Mouse (Mus musculus): ENCODE measurements at regions not wholly inside any gene's neighbourhood (a gene's known extent, or its start where the extent isn't known, plus 50 kb on each side); places are given as distances from the start of the nearest gene placed in this dataset.

DNA sequence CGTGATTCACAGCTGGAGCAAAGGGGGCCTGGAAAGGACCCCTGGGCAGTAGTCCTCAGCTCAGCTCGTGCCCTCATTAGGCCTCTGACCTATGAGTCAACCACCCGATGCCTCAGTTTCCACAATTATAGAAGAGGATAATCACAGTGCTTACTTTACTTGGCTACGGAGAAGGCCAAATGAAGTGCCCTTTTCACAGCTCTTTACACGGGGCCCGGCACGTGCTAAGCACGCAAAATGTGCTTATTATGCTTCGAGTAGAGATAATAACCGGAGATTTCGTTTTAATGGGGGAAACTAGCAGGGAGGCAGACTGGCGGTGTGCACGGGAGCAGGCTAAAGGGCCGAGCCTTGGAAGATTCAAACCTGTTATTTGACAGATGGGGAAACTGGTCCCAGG, 102.4 kb upstream of the Jun start:
- no peak for DNase-seq (ENCODE audit: low spot score)

DNA sequence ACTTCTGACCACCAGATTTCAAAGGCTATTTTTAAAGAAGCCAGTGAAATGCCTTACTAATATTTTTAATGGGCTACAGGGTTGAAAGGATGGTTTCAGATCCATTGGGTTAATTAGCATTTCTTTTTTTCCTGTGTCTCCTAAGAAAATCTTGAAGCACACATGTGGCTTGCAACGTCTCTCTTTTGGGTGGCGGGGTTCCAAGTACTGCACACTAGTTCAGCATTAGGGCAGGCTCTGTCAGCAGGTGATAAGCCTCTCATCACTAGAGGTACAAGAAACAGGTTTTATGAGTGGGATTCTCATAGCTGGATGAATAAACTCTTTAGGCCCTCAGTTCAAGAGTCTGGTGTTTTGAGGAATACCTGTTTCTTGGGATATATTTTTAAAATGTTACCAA, 103.2 kb upstream of the Jun start:
- DNase-seq (ENCODE audit: low spot score), result no peak

GRCm38 (mm10) chr4:95155796-95156195, 103.8 kb upstream of the Jun start:
- no peak for DNase-seq (ENCODE audit: low spot score)

DNA sequence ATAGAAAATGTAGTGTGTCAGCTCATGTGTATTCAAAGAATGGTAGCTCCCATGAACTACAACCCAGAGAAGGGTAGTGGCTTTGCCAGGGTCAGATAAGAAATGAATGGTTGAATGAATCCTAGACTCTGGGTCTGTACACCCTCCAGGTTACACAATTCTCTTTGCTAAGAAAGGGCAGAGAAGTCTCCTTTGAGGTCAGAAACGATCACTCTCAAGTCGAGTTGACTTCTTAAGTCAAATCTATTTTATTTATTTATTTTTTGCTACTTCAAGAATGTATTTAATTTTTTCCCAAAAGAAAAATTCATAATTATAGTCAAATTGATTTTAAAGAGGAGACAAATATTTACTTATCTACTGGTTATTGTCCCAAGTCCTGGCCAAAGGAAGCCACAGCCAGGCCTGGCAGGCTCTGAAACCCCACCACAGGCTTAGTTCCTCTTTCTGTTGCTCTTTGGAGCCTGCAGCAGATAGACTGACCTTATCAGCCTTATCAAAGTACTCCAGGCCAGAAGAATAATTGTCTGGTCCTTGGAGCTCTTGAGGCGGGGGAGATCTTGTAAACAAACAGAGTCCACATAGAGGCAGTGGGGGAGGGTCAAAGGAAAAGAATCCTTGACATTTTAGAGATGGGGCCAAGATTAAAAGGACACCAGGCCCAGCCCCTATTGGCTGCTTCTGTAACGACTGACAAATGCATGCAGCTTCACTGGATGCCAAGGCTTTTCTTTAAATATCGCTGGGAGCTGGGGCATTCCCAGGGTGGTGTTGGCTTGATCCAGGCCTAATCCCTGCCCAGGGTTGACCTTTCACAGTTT, 104.6 kb upstream of the Jun start:
- DNase-seq (ENCODE audit: low spot score), result no peak

DNA sequence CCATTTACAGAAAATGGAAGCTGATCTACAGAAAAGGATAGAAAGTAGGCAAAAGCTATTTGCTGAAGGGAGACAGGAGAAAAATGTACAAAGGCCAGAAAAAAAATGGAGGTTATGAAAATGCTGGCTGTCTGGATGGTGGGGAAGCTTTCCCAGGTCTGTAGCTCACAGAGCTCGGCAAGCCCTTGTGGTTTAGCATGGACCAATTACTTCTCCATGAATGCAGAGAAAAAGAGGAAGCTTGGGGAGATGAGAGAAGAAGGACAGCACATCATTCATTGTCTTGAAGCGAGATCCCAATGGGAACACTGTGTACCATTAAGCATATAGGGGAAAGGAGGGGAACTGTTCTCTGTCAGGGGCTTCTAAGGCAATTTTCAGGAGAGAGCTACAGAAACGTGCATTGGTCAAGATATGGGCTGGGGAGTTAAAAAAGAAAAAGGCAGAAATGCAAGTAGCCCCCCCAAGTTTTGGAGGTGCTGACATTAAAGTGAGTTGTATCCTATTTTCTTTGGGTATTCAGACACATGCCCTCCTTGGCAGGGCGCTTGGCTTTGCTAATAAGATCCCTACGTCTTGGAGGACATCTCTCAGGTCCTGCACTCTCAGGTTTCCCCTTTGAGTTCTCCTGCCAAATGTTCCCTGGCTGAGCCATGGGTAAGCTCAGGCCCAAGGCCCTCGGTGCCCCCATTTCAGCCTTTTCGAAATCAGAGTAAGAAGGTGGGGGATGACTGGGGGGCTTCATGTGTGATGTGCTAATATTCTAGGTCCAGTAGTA, 105.8 kb upstream of the Jun start:
- no peak for DNase-seq (ENCODE audit: low spot score)

DNA sequence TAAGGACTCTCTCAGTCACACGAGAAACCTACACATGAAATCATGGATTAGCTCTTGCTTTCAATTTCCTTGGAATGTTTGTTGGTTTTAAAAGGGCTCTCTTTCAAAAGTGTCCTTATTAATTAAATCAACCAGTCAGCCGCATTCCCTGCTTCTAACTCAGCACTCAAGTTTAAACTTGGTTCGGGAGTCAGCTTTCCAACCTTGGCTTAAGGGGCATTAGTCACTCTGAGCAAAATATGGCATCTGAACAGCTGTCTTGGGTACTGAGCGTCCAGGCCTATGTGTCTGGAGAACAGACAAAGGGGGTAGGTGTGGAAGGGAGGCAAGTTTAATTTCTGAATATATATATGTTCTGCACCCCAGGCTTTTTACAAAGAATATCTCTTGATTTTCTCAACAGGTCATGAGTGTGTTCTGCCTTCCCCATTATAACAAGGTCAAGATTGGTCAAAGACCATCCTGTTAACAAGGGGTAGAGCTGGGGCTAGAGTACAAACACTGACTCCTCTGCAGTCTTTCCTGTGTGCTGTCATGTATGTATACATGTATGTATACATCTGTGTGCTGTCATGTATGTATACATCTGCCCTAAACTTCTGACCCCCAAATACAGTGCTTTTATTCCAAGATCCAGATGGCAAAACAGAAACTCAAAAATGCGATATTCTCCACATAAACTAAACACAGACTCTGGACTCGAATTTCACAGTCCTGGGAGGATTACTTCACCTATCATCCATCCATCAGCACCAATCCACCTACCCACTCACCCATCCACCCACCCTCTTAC, 106.8 kb upstream of the Jun start:
- DNase-seq (ENCODE audit: low spot score), result no peak

DNA sequence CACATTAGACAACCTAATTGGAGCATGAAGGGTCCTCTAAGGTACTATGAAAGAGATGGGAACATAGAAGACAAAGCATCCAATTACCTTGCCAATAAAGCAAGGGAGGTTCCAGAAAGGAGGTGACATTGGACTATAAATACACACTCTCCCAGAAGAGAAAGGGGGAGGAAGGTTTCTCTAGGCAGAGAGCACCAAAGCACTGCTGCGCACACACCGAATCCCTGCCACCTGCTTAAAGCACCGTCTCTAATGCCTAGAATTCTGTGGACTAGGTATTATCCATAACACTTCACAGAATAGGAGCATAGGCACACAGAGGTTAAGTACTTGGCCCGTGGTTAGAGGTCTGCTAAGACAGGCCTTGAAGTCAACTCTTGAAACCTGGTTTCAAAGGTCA, 107.8 kb upstream of the Jun start:
- no peak for DNase-seq (ENCODE audit: low spot score)

- DNase-seq (ENCODE audit: low spot score), result no peak
Observed at GRCm38 (mm10) chr4:95160465-95160864, 108.4 kb upstream of the Jun start.

DNA sequence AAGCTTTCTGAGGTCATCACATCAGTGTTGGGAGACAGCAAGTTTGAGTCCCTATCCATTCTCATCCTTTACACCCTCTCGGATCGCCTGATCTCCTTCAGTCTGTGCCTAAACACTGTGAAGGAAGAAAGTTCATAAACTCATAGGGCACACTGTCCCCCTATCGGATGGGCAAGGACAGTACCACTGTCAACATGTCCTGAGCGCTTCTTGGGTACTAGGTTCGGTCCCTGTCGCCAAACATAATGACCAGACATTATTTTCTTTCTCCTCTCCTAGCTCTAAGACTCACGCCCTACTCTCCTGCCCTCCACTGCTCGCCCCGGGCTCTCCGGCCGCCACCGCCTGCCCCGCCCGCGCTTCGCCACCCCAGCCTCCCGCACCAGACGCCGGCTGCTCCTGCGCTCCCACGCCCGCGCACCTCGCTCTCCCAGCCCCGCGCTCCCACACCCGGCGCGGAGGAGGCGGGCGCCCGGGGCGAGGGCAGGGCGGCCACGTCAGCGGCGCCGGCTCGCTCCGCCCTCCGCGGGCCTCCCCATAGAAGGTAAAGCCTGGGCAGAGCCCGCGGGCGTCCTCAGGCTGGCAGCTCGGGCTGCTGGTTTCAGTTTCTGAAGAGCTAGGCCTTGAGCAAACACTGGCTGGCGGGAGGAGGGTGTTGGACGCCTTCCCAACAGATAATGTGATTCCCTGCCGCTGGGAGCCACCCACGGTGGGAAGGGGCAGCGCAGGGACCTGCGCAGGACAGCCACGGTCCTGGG, 109.1 kb upstream of the Jun start:
- DNase-seq (ENCODE audit: low spot score), result peak; percentile 91

GRCm38 (mm10) chr4:95161670-95162020, 109.6 kb upstream of the Jun start:
- no peak for DNase-seq (ENCODE audit: low spot score)

GRCm38 (mm10) chr4:95162386-95163090, 110.5 kb upstream of the Jun start:
- DNase-seq (ENCODE audit: low spot score), result peak; percentile 14

DNA sequence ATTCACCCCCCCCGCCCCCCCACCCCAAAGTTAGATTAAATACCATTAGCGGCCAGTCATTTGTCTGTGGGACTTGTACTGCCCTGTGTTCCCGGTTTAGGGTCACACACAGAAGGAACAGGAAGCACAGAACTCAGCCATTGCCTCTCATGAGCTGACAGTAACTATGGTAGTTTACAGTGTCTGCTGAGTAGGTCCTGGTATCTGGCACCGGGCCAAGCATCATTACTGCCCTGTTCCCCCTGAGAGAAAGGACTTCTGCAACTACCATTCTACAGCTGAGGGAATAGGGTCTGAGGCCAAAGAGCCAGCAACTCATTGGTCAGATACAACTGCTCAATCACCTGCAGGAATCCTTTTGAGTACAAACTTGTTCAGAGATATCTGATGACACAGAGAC, 111.4 kb upstream of the Jun start:
- DNase-seq (ENCODE audit: low spot score), result no peak

GRCm38 (mm10) chr4:95166503-95166902, 114.5 kb upstream of the Jun start:
- DNase-seq (ENCODE audit: low spot score), result no peak

GRCm38 (mm10) chr4:95167216-95167615, 115.2 kb upstream of the Jun start:
- DNase-seq (ENCODE audit: low spot score), result no peak

DNA sequence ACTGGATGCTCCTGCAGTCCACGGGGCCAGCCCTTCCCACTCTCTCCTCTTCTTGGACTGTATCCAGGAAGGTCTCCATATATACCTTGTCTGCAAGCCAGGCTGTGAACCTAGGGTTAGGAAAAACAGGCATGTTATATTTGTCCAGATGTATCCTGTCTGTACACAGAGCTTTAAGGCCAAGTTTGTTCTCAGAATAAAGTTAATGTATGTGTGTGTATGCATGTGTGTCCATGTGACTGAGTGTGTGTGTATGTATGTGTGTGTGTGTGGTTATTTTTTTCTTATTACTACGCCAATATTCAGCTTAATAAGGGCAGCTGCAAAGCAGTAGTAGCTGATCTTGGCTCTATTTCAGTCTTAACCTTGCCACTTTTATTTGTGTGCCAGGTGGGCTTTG, 117.7 kb upstream of the Jun start:
- no peak for DNase-seq (ENCODE audit: low spot score)

DNA sequence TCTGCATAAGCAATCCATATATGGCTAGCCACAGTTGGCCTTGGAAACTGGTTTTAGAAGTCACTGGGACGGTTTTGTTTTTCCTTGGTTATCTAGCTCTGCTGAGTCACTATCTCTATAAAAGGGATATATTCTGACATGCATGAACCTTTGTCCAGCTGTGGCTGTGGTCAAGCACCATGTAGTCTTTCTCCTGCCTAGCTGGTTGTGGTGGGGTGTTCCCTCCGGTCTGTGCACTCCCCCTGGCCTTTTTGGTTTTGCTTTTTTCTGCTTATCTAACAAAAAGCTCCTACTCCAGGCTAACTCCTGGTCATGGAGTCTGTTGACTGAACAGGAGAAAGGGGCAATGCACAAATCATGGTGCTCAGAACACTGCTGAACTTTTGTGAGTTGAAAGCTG, 125.7 kb upstream of the Jun start:
- no peak for DNase-seq (ENCODE audit: low spot score)

DNA sequence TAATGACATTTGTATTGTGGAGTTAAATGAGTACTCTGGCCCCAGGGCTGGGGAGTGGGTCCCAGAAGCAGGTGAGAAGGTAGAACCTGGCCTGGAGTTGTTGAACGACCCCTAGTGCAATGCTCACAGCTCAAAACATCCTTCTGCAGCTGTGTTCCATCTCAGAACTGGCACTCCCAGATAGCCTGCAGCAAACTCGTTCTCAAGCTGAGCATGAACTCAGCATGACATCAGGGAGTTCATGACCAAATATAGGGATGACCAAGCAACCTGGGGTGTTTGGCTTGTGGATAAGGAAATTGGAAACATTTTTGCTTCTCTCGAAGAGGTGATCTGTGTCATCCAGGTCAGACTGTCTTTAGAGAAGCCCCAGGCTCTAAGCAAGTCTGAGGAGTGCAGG, 126.4 kb upstream of the Jun start:
- DNase-seq (ENCODE audit: low spot score), result no peak

GRCm38 (mm10) chr4:95178900-95179299, 126.9 kb upstream of the Jun start:
- no peak for DNase-seq (ENCODE audit: low spot score)

GRCm38 (mm10) chr4:95180446-95180845, 128.4 kb upstream of the Jun start:
- DNase-seq (ENCODE audit: low spot score), result no peak

DNA sequence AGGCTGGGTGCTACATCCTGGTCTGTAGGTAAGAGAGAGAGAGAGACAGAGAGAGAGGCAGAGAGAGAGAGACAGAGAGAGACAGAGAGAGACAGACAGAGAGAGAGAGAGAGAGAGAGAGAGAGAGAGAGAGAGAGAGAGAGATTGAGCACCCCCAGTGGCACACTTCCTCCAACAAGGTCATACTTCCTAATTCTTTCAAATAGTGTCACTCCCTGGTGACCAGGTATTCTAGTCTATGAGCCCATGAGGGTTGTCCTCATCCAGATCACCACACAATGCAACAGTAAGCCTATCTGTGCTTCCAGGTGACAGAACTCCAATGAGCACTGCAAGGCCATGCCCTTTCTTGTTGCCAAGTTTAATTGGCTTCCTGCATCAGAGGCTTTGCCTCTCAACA, 129.0 kb upstream of the Jun start:
- DNase-seq (ENCODE audit: low spot score), result no peak

DNA sequence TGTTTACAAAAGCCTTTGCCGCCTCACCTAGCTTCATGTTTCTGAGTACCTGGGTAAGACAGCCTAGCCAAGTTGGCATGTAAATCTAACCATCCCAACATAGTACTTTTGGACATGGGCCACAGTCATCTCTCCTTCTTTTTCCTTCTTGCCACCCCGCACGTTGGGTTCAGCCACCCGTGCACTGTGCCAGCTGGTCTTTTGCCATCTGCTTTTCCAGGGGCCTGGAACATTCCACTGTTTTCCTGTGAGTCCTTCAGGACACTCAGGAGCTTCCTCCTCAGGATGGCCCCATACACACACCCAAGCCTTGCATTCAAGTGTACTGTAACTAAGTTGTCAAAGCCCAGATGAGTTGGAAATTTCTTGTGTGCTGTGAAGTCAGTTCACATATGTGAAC, 132.2 kb upstream of the Jun start:
- DNase-seq (ENCODE audit: low spot score), result no peak
